Mouse (Mus musculus) stomach, postnatal 0 days (tissue): ENCODE results near the gene Zar1l. TPM values are rescaled to one million over a fixed set of nuclear protein-coding genes. Genes with fewer than 3 reads are reported as not detected.

Experiments used
- ATAC-seq: fragments of 200-750 bp; cut with Nextera tagmentation; 2 replicates; pipeline ENCODE4 v1.8.0; 2017; ENCODE audit not compliant: low FRiP score, low TSS enrichment
- DNase-seq: peaks from one replicate; pipeline ENCODE4 v3.0.0-alpha.2; 2016; ENCODE audit warnings: low spot score
- H3K27ac ChIP-seq: fragments of 300-500 bp; sonication (generic); replicated peaks from 2 replicates; pipeline ENCODE4 v1.5.1; 2014; ENCODE audit warnings: mild to moderate bottlenecking, control low read depth
- H3K27me3 ChIP-seq: fragments of 300-500 bp; sonication (generic); 2 replicates; pipeline ENCODE4 v1.6.1; 2014; ENCODE audit warnings: low read length; ENCODE audit not compliant: control insufficient read depth, insufficient read depth
- H3K36me3 ChIP-seq: fragments of 300-500 bp; sonication (generic); 2 replicates; pipeline ENCODE4 v1.6.1; 2014; ENCODE audit warnings: low read length, mixed read lengths; ENCODE audit not compliant: control insufficient read depth, insufficient read depth
- H3K4me1 ChIP-seq: fragments of 300-500 bp; sonication (generic); replicated peaks from 2 replicates; pipeline ENCODE4 v1.6.1; 2014; ENCODE audit warnings: antibody characterized with exemption; ENCODE audit not compliant: control insufficient read depth, insufficient read depth
- H3K4me2 ChIP-seq: fragments of 300-500 bp; sonication (generic); replicated peaks from 2 replicates; pipeline ENCODE4 v1.6.1; 2014; ENCODE audit warnings: low read depth, mild to moderate bottlenecking, control low read depth, moderate library complexity
- H3K4me3 ChIP-seq: fragments of 300-500 bp; sonication (generic); 2 replicates; pipeline ENCODE4 v1.5.1; 2014; ENCODE audit warnings: low read depth, low read length, control low read depth
- H3K9ac ChIP-seq: fragments of 300-500 bp; sonication (generic); 2 replicates; pipeline ENCODE4 v1.6.1; 2014; ENCODE audit warnings: mild to moderate bottlenecking, low read length, control low read depth, mixed read lengths
- H3K9me3 ChIP-seq: fragments of 300-500 bp; sonication (generic); 2 replicates; pipeline ENCODE4 v1.6.1; 2016; ENCODE audit warnings: low read length; ENCODE audit not compliant: control insufficient read depth
- CTCF ChIP-seq: IDR thresholded peaks from 2 replicates; pipeline ENCODE4 v1.5.1; 2016; ENCODE audit warnings: antibody characterized with exemption, low read depth, mild to moderate bottlenecking, moderate library complexity
- EP300 ChIP-seq: optimal IDR thresholded peaks from 2 replicates; pipeline ENCODE3; 2016; ENCODE audit warnings: antibody characterized with exemption
- WGBS: fragments of 180-500 bp; shearing (Covaris S2); extraction: QIAGEN DNeasy Blood & Tissue Kit; methylation state at CpG from one replicate; pipeline ENCODE4 v1.1.7; 2014; 5-methylcytosine and 5-hydroxymethylcytosine counted together
- polyA plus RNA-seq: library from polyadenylated mRNA; unstranded; fragments of >200 nt; fragmentation: Nextera tagmentation; extraction: Ambion mirVana; gene quantifications from 2 replicates; pipeline ENCODE4 v1.2.1, GENCODE M21; 2015

The Zar1l gene
- polyA plus RNA-seq, 1 experiment from 2014 or later, result not detected

DNA sequence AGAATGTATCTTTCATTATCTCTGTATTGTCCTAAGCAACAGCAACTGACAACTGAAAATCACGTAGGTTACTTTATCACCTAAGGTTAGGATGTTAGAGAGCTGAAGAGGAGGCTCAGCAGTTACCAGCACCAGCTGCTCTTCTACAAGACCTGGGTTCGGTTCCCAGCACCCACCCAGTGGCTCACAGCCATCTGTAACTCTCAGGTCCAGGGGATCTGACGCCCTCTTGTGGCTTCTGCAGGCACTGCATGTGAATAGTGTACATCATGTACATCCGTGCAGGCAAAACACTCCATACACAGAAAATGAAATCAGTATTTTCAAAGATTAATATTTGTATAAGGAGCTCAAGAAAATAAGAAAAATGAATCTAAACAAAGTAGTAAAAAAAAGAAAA is 58.2 kb downstream of the Zar1l start:
- H3K4me2 ChIP-seq, result no peak overlapping the region
- no peak overlapping the region for H3K27ac ChIP-seq
- H3K9ac ChIP-seq, result no peak overlapping the region
- H3K4me1 ChIP-seq, result no peaks in the 10 kb centered on the region; the same call in 1 of the 2 replicates
- H3K36me3 ChIP-seq, result no peaks in the 10 kb centered on the region
- no peak for DNase-seq
- WGBS, result 83% methylated on average over 4 of the region's 4 CpGs
- no peaks in the 10 kb centered on the region for H3K9me3 ChIP-seq
- H3K27me3 ChIP-seq, result no peaks in the 10 kb centered on the region
- H3K4me3 ChIP-seq, result no peak overlapping the region
- ATAC-seq, result no peak
- TF ChIP-seq EP300 (no peak), CTCF (peak; percentile 46)

DNA sequence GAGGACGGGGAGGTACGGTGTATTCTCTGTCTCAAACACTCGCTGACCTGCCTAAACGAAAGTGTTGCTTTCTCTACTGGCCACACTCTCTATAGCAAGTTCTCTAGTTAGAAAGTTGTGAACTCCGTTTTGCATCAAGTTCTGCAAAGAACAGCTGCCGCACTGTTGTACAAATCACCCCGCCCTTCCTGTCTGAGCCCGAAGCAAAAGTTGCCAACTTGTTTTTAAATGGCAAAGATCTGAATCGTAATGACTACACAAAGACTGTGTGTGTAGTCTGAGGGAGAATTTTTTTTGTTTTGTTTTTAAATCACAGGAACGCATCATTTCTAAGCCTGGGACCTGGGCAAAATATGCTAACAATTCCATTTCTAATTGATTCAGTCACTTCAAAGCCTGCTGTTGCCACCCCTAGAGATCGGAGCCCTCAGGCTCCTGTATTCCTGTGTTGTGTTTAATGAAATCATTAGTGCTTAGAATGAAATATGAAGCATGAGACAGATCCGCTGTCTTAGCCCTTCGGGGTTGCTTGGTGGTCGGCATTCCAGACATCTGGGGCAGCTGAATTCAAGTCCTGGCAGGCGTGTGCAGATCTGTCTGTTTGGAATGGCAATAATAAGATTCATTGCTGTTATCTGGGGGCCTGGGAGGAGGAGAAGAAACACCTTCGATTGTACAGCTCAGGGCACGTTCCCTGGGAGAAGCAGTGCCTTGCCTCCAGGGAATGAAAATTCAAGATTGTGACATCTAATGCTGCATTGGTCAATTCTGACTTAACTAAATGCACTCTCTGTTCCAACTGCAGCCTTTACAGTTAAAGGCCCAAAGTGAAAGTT is 59.8 kb downstream of the Zar1l start:
- Histone ChIP-seq H3K36me3 (peaks cover 3% of the 10 kb centered on the region; the same call in 1 of the 2 replicates), H3K4me1 (no peaks in the 10 kb centered on the region; the same call in 1 of the 2 replicates), H3K27ac (peak overlapping the region; percentile 85), H3K27me3 (no peaks in the 10 kb centered on the region), H3K9ac (peak overlapping the region; percentile 38; the same call in 1 of the 2 replicates), H3K9me3 (no peaks in the 10 kb centered on the region), H3K4me2 (peak overlapping the region; percentile 45), H3K4me3 (peak overlapping the region; percentile 29)
- 22% methylated on average over 17 of the region's 17 CpGs for WGBS
- ATAC-seq, result peak; percentile 25; the same call in 1 of the 2 replicates
- DNase-seq, result no peak
- TF ChIP-seq EP300 (peak; percentile 36), CTCF (no peak)

DNA sequence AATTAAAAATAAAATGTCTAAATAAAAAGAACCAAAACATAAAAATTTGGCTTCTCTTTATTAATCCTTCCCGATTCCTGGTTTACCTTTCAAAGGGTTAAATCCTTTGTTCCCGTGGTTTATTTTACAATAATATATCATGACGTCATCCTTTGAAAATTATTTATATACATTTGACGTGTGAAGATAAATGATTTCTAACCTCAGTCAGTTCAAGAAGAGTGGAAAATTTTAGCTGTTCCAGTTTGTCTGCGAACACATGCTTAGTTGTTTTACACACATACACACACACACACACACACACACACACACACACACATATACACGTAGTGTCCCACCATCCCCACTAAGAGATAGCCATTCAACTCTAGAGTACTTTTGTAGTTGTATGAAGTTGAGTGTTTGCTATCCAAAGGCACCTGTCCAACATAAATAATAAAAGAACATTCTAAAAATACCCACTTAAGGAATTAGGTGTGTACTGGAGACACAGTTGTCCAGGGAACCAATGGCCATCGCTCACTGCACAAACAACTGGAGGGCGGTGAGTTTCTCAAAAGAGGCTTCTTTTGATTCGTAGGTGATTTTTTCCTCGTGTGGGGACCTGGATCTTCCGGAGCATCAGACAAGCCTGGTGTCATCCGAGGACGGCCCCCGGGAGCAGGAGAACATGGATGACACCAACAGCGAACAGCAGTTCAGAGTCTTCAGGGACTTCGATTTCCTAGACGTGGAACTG is 60.6 kb downstream of the Zar1l start:
- 41% methylated on average over 17 of the region's 17 CpGs for WGBS
- ATAC-seq (peak; percentile 65), DNase-seq (peak; percentile 46)
- H3K9me3 ChIP-seq, result no peaks in the 10 kb centered on the region
- peak overlapping the region; percentile 85 for H3K27ac ChIP-seq
- H3K27me3 ChIP-seq, result no peaks in the 10 kb centered on the region
- peaks cover 3% of the 10 kb centered on the region for H3K36me3 ChIP-seq
- H3K9ac ChIP-seq, result peak overlapping the region; percentile 38; the same call in 1 of the 2 replicates
- H3K4me3 ChIP-seq, result peak overlapping the region; percentile 29
- TF ChIP-seq EP300, result no peak
- no peak for TF ChIP-seq CTCF
- no peaks in the 10 kb centered on the region; the same call in 1 of the 2 replicates for H3K4me1 ChIP-seq
- H3K4me2 ChIP-seq, result peak overlapping the region; percentile 45

Other genes starting within 250 kb of the Zar1l start
- 6.1 and 6.6 TPM in 2 replicates for gene Brca2, start 4.5 kb upstream of the Zar1l start, polyA plus RNA-seq
- 10.5 and 11.9 TPM in 2 replicates for gene N4bp2l1, start 79.0 kb upstream of the Zar1l start, polyA plus RNA-seq
- gene N4bp2l2, start 148.0 kb upstream of the Zar1l start, polyA plus RNA-seq, result 32.1 and 34.2 TPM in 2 replicates
- 8.3 and 9.1 TPM in 2 replicates for gene Pds5b, start 155.6 kb upstream of the Zar1l start, polyA plus RNA-seq